Mouse (Mus musculus) liver, postnatal 0 days (tissue): ENCODE results near the gene Stk4. TPM values are rescaled to one million over a fixed set of nuclear protein-coding genes. Genes with fewer than 3 reads are reported as not detected.
A peak's percentile ranks its signal among the peaks of the same experiment; 100 is the strongest.
"Not testable (repeated sequence)": the region's sequence is repeated elsewhere in the genome, so short reads cannot be mapped to it uniquely, and the experiment has no call there.

Source experiments
- ATAC-seq: fragments of 200-750 bp; cut with Nextera tagmentation; 2 replicates; pipeline ENCODE4 v1.8.0; 2017; ENCODE audit warnings: mild to moderate bottlenecking, moderate library complexity
- DNase-seq: peaks from one replicate; pipeline ENCODE4 v3.0.0-alpha.2; 2016
- H3K27ac ChIP-seq: fragments of 300-500 bp; sonication (generic); 2 replicates; pipeline ENCODE4 v1.5.1; 2014; ENCODE audit warnings: antibody characterized with exemption, moderate library complexity, mild to moderate bottlenecking, low read depth
- H3K27me3 ChIP-seq: fragments of 300-500 bp; sonication (generic); 2 replicates; pipeline ENCODE4 v1.6.1; 2014; ENCODE audit warnings: low read length, control low read depth, mixed read lengths; ENCODE audit not compliant: insufficient read depth
- H3K36me3 ChIP-seq: fragments of 300-500 bp; sonication (generic); replicated peaks from 2 replicates; pipeline ENCODE4 v1.6.1; 2014; ENCODE audit warnings: mild to moderate bottlenecking, control low read depth, low read length, moderate library complexity, mixed read lengths; ENCODE audit not compliant: insufficient read depth
- H3K4me1 ChIP-seq: fragments of 300-500 bp; sonication (generic); 2 replicates; pipeline ENCODE4 v1.6.1; 2014; ENCODE audit warnings: antibody characterized with exemption, mild to moderate bottlenecking, control low read depth; ENCODE audit not compliant: insufficient read depth
- H3K4me2 ChIP-seq: fragments of 300-500 bp; sonication (generic); 2 replicates; pipeline ENCODE4 v1.6.1; 2014; ENCODE audit warnings: low read depth, mild to moderate bottlenecking, low read length, moderate library complexity, mixed read lengths
- H3K4me3 ChIP-seq: fragments of 300-500 bp; sonication (generic); 2 replicates; pipeline ENCODE4 v1.5.1; 2014; ENCODE audit warnings: low read depth, low read length
- H3K9ac ChIP-seq: fragments of 300-500 bp; sonication (generic); replicated peaks from 2 replicates; pipeline ENCODE4 v1.6.1; 2014; ENCODE audit warnings: mild to moderate bottlenecking, moderate library complexity
- H3K9me3 ChIP-seq: fragments of 300-500 bp; sonication (generic); 2 replicates; pipeline ENCODE4 v1.6.1; 2016; ENCODE audit warnings: mild to moderate bottlenecking, control low read depth, low read length, mixed read lengths
- CTCF ChIP-seq: sonication (generic); IDR thresholded peaks from 2 replicates; pipeline ENCODE4 v1.5.1; 2016; ENCODE audit warnings: antibody characterized with exemption, low read depth
- EP300 ChIP-seq: IDR thresholded peaks from 2 replicates; pipeline ENCODE4 v1.6.1; 2016; ENCODE audit warnings: antibody characterized with exemption, low read depth, mild to moderate bottlenecking
- WGBS: fragments of 180-500 bp; shearing (Covaris S2); extraction: QIAGEN DNeasy Blood & Tissue Kit; methylation state at CpG from one replicate; pipeline ENCODE4 v1.1.7; 2014; ENCODE audit not compliant: insufficient replicate concordance; 5-methylcytosine and 5-hydroxymethylcytosine counted together
- polyA plus RNA-seq: library from polyadenylated mRNA; unstranded; fragments of >200 nt; fragmentation: Nextera tagmentation; extraction: Ambion mirVana; gene quantifications from 2 replicates; pipeline ENCODE4 v1.2.1, GENCODE M21; 2015

Stk4 gene
- polyA plus RNA-seq, 1 experiment from 2014 or later = 10.8 TPM

- ATAC-seq (no peak), DNase-seq (no peak)
- Histone ChIP-seq H3K9ac (no peak overlapping the region), H3K4me1 (no peaks in the 10 kb centered on the region), H3K27ac (no peak overlapping the region), H3K27me3 (no peaks in the 10 kb centered on the region), H3K4me2 (no peak overlapping the region), H3K4me3 (no peak overlapping the region), H3K9me3 (no peaks in the 10 kb centered on the region), H3K36me3 (peaks cover 73% of the 10 kb centered on the region)
- 88% methylated on average over 8 of the region's 8 CpGs for WGBS
- no peak for TF ChIP-seq EP300
- TF ChIP-seq CTCF = no peak
Measured at GRCm38 (mm10) chr2:164059634-164060235, 10.4 kb upstream of the Stk4 start.

- Histone ChIP-seq H3K36me3 (0 out of 2 replicates have a peak, but pooled peaks cover 9% of the 10 kb centered on the region), H3K9ac (peak within 1 kb of the TSS; percentile 78), H3K4me3 (peak within 1 kb of the TSS; percentile 87), H3K27ac (peak within 1 kb of the TSS; percentile 63), H3K9me3 (no peaks in the 10 kb centered on the region), H3K4me2 (peak within 1 kb of the TSS; percentile 92), H3K27me3 (no peaks in the 10 kb centered on the region), H3K4me1 (peaks cover 24% of the 10 kb centered on the region)
- WGBS = under 1% methylated on average over 40 of the region's 55 CpGs
- ATAC-seq = peak; percentile 88
- TF ChIP-seq EP300 (no peak), CTCF (no peak)
- DNase-seq = peak; percentile 98
Measured at GRCm38 (mm10) chr2:164070765-164071436, 779 bp downstream of the Stk4 start, which contains the start of gene Tomm34. TSS of gene Tomm34 (minus strand) at chr2:164071169.

GRCm38 (mm10) chr2:164071437-164071820 lies 1.3 kb downstream of the Stk4 start:
- H3K36me3 ChIP-seq, ATAC-seq, H3K9me3 ChIP-seq, DNase-seq, H3K27me3 ChIP-seq: not testable (repeated sequence)
- Histone ChIP-seq H3K4me1 (peaks cover 24% of the 10 kb centered on the region), H3K4me3 (peak overlapping the region; percentile 87), H3K27ac (peak overlapping the region; percentile 63), H3K4me2 (peak overlapping the region; percentile 92), H3K9ac (peak overlapping the region; percentile 78; the same call in 1 of the 2 replicates)
- 72% methylated on average over 11 of the region's 11 CpGs for WGBS

- H3K9me3 ChIP-seq = no peaks in the 10 kb centered on the region
- H3K9ac ChIP-seq = no peak overlapping the region
- WGBS = 85% methylated on average over 2 of the region's 2 CpGs
- no peak for DNase-seq
- no peak overlapping the region for H3K4me3 ChIP-seq
- H3K4me2 ChIP-seq = no peak overlapping the region
- H3K4me1 ChIP-seq = peaks cover 28% of the 10 kb centered on the region
- H3K27me3 ChIP-seq = no peaks in the 10 kb centered on the region
- TF ChIP-seq EP300 (no peak), CTCF (no peak)
- H3K27ac ChIP-seq = no peak overlapping the region
- ATAC-seq = no peak
- H3K36me3 ChIP-seq = 0 out of 2 replicates have a peak, but pooled peaks cover under 1% of the 10 kb centered on the region
Measured at GRCm38 (mm10) chr2:164072109-164072508, 2.0 kb downstream of the Stk4 start.

- Histone ChIP-seq H3K4me3 (no peak overlapping the region), H3K4me1 (peaks cover 29% of the 10 kb centered on the region)
- 77% methylated on average over 7 of the region's 7 CpGs for WGBS
Measured at GRCm38 (mm10) chr2:164073120-164073519, 3.0 kb downstream of the Stk4 start.

GRCm38 (mm10) chr2:164073918-164074578 lies 3.9 kb downstream of the Stk4 start:
- Histone ChIP-seq H3K4me2 (peak overlapping the region; percentile 90), H3K27ac (peak overlapping the region; percentile 81), H3K9ac (peak overlapping the region; percentile 87), H3K9me3 (no peaks in the 10 kb centered on the region), H3K36me3 (no peaks in the 10 kb centered on the region), H3K27me3 (no peaks in the 10 kb centered on the region), H3K4me3 (peak overlapping the region; percentile 90), H3K4me1 (peaks cover 29% of the 10 kb centered on the region)
- DNase-seq = peak; percentile 99
- WGBS = 0% methylated on average over 48 of the region's 48 CpGs
- peak; percentile 87 for ATAC-seq
- TF ChIP-seq EP300 = peak; percentile 25; the same call in 1 of the 2 replicates
- peak; percentile 96 for TF ChIP-seq CTCF

More at GRCm38 (mm10) chr2:164073120-164073519, 3.0 kb downstream of the Stk4 start:
- no peaks in the 10 kb centered on the region for H3K36me3 ChIP-seq
- no peak overlapping the region for H3K4me2 ChIP-seq
- DNase-seq (no peak), ATAC-seq (no peak)
- no peaks in the 10 kb centered on the region for H3K9me3 ChIP-seq
- no peak overlapping the region for H3K9ac ChIP-seq
- H3K27me3 ChIP-seq = no peaks in the 10 kb centered on the region
- H3K27ac ChIP-seq = no peak overlapping the region
- TF ChIP-seq CTCF = no peak
- TF ChIP-seq EP300 = no peak
